Mouse (Mus musculus) right cerebral cortex, adult 2 months (tissue): ENCODE measurements around the gene Gadd45gip1.

Experiments used
- DNase-seq, 2 experiments: peaks; one replicate each; pipeline ENCODE4 v3.0.0; 2021 to 2022; ENCODE audit warnings: low spot score in 2 of 2

The Gadd45gip1 gene

GRCm38 (mm10) chr8:84832034-84832717 lies 854 bp downstream of the Gadd45gip1 start:
- DNase-seq, result peak; percentile 75 to 84

GRCm38 (mm10) chr8:84832759-84833742 lies 1.7 kb downstream of the Gadd45gip1 start:
- no peak for DNase-seq

- DNase-seq, result no peak
Measured at GRCm38 (mm10) chr8:84834002-84834865, 2.9 kb downstream of the Gadd45gip1 start.

- DNase-seq, result peak; percentile 72 to 73
Measured at GRCm38 (mm10) chr8:84834866-84835855, 3.8 kb downstream of the Gadd45gip1 start.

- DNase-seq, result no peak
Measured at GRCm38 (mm10) chr8:84837149-84837911, 6.0 kb downstream of the Gadd45gip1 start.

- DNase-seq, result no peak
Measured at GRCm38 (mm10) chr8:84837912-84838470, 6.7 kb downstream of the Gadd45gip1 start.

- DNase-seq, result no peak
Measured at GRCm38 (mm10) chr8:84838513-84838912, 7.2 kb downstream of the Gadd45gip1 start.

GRCm38 (mm10) chr8:84839411-84839810 lies 8.1 kb downstream of the Gadd45gip1 start:
- no peak for DNase-seq

- DNase-seq, result no peak
Measured at GRCm38 (mm10) chr8:84839875-84840247, 8.5 kb downstream of the Gadd45gip1 start.

- peak; percentile 93 for DNase-seq
Measured at GRCm38 (mm10) chr8:84840248-84840999, 9.1 kb downstream of the Gadd45gip1 start, which contains the start of gene Rad23a. Rad23a (minus strand) TSS chr8:84840665.

- DNase-seq, result no peak
Measured at GRCm38 (mm10) chr8:84841514-84841913, 10.2 kb downstream of the Gadd45gip1 start.

- DNase-seq, result no peak
Measured at GRCm38 (mm10) chr8:84844397-84845070, 13.2 kb downstream of the Gadd45gip1 start.

- no peak for DNase-seq
Measured at GRCm38 (mm10) chr8:84845355-84846093, 14.2 kb downstream of the Gadd45gip1 start.

- no peak for DNase-seq
Measured at GRCm38 (mm10) chr8:84846094-84846721, 14.9 kb downstream of the Gadd45gip1 start.

- DNase-seq, result peak; percentile 99 to 100
Measured at GRCm38 (mm10) chr8:84846722-84847572, 15.6 kb downstream of the Gadd45gip1 start, which contains the start of gene Calr. Calr (minus strand) TSS chr8:84846934.
